Mouse (Mus musculus) limb, embryonic 13.5 days (tissue): Measurements from ENCODE around the gene Osbpl10. TPM values are rescaled to one million over a fixed set of nuclear protein-coding genes. Genes with fewer than 3 reads are reported as not detected.
A peak's percentile ranks its signal among the peaks of the same experiment; 100 is the strongest.

Experiments used
- ATAC-seq: fragments of 200-750 bp; cut with Nextera tagmentation; 2 replicates; pipeline ENCODE4 v1.8.0; 2017; ENCODE audit warnings: low read depth, moderate number of reproducible peaks, moderate TSS enrichment; ENCODE audit not compliant: low FRiP score
- H3K27ac ChIP-seq: fragments of 300-500 bp; sonication (generic); 2 replicates; pipeline ENCODE4 v1.5.1; 2015; ENCODE audit warnings: inconsistent platforms, mild to moderate bottlenecking, moderate library complexity
- H3K27me3 ChIP-seq: fragments of 300-500 bp; sonication (generic); 2 replicates; pipeline ENCODE4 v1.6.1; 2015; ENCODE audit warnings: mild to moderate bottlenecking, inconsistent platforms
- H3K36me3 ChIP-seq: fragments of 300-500 bp; sonication (generic); 2 replicates; pipeline ENCODE4 v1.6.1; 2015; ENCODE audit warnings: inconsistent platforms, mild to moderate bottlenecking, moderate library complexity
- H3K4me1 ChIP-seq: fragments of 300-500 bp; sonication (generic); 2 replicates; pipeline ENCODE4 v1.6.1; 2015; ENCODE audit warnings: inconsistent platforms
- H3K4me2 ChIP-seq: fragments of 300-500 bp; sonication (generic); replicated peaks from 2 replicates; pipeline ENCODE4 v1.6.1; 2015; ENCODE audit warnings: inconsistent platforms, mild to moderate bottlenecking, moderate library complexity
- H3K4me3 ChIP-seq: fragments of 300-500 bp; sonication (generic); 2 replicates; pipeline ENCODE4 v1.5.1; 2015; ENCODE audit warnings: moderate library complexity, mild to moderate bottlenecking, inconsistent platforms
- H3K9ac ChIP-seq: fragments of 300-500 bp; sonication (generic); 2 replicates; pipeline ENCODE4 v1.6.1; 2015; ENCODE audit warnings: mild to moderate bottlenecking, inconsistent platforms
- H3K9me3 ChIP-seq: fragments of 300-500 bp; sonication (generic); 2 replicates; pipeline ENCODE4 v1.6.1; 2016; ENCODE audit warnings: inconsistent platforms
- WGBS: fragments of 180-500 bp; shearing (Covaris S2); methylation state at CpG from one replicate; pipeline ENCODE4 v1.1.7; 2015; 5-methylcytosine and 5-hydroxymethylcytosine counted together
- polyA plus RNA-seq: library from polyadenylated mRNA; unstranded; fragments of >200 nt; fragmentation: Nextera tagmentation; extraction: Ambion mirVana; gene quantifications from 2 replicates; pipeline ENCODE4 v1.2.1, GENCODE M21; 2015

Gene Osbpl10
- polyA plus RNA-seq, 1 experiment from 2014 or later: 2.8 TPM

DNA sequence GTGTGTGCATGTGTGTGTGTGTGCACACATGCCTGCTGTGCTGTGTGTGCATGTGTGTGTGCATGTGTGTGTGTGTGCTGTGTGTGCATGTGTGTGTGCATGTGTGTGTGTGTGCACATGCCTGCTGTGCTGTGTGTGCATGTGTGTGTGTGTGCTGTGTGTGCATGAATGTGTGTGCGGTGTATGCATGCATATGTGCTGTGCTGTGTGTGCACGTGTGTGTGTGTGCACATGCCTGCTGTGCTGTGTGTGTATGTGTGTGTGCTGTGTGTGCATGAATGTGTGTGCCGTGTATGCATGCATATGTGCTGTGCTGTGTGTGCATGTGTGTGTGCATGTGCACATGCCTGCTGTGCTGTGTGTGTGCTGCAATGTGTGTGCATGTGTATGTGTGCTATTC, 9.7 kb downstream of the Osbpl10 start:
- WGBS: 88% methylated on average over 3 of the region's 3 CpGs
- no peak for ATAC-seq
- Histone ChIP-seq H3K4me2 (no peak overlapping the region), H3K4me3 (no peak overlapping the region), H3K4me1 (peaks cover 13% of the 10 kb centered on the region), H3K36me3 (no peaks in the 10 kb centered on the region; the same call in 1 of the 2 replicates), H3K27me3 (no peaks in the 10 kb centered on the region), H3K27ac (no peak overlapping the region), H3K9ac (no peak overlapping the region), H3K9me3 (peaks cover 6% of the 10 kb centered on the region; the same call in 1 of the 2 replicates)

DNA sequence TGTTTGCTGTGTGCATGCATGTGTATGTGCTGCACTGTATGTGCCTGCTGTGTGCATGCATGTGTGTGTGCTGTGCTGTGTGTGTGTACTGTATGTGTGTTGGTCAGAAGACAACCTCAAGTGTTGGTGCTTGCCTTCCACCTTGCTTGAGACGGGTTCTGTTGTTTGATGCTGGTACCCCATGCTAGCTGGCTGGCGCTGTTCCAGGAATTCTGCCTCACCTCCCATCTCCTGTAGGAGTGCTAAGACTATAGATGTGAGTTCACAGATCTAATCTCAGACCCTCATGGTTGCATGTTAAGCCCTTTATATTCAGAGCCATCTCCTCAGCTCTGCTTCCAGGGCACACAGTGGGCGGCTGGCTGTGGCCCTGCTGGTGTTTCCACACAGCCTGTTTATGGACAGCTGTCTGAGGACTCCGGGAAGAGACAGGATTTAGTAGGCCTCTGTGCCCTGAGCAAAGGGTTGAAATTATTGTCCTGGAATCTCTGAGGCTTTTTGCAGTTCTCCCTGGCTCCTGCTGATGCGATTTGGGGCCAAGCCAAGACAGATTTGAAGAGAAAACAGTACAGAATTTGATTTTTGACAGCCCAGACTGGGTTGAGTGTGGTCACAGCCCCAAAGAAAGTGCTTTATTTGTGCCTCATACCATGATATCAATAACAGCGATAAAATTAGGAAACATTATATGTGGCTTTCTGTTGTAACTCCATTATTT, 10.4 kb downstream of the Osbpl10 start:
- no peak overlapping the region for H3K4me2 ChIP-seq
- no peak for ATAC-seq
- WGBS: 68% methylated on average over 6 of the region's 6 CpGs

DNA sequence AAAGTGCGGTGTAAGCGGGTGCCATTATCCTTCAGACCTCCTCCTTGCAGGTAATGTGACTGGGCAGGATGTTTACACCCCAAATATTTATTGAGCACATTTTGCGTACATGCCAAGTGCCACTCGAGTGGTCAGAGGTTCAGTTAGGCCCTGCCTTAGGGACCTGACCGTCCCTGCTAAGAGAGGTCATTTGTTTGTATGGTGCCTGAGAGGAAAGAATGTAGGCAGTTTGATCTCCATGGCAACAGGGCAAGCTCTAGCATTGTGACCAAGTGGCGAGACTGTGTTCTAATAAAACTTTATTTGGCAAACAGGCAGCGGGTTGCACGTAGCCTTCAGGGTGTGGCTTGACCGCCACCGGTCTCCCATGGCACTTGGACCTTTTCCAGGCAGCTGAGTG, 12.1 kb downstream of the Osbpl10 start:
- H3K36me3 ChIP-seq: no peaks in the 10 kb centered on the region; the same call in 1 of the 2 replicates
- no peak overlapping the region for H3K4me2 ChIP-seq
- no peak overlapping the region for H3K9ac ChIP-seq
- H3K4me3 ChIP-seq: no peak overlapping the region
- ATAC-seq: no peak
- H3K4me1 ChIP-seq: peaks cover 13% of the 10 kb centered on the region
- H3K27ac ChIP-seq: no peak overlapping the region
- WGBS: 74% methylated on average over 10 of the region's 10 CpGs
- H3K9me3 ChIP-seq: peaks cover 7% of the 10 kb centered on the region; the same call in 1 of the 2 replicates
- no peaks in the 10 kb centered on the region for H3K27me3 ChIP-seq

More for the DNA sequence above, 10.4 kb downstream of the Osbpl10 start:
- Histone ChIP-seq H3K27ac (peak overlapping the region; percentile 58; the same call in 1 of the 2 replicates), H3K9ac (no peak overlapping the region), H3K9me3 (peaks cover 7% of the 10 kb centered on the region; the same call in 1 of the 2 replicates), H3K4me1 (peaks cover 13% of the 10 kb centered on the region), H3K36me3 (no peaks in the 10 kb centered on the region; the same call in 1 of the 2 replicates), H3K27me3 (no peaks in the 10 kb centered on the region), H3K4me3 (no peak overlapping the region)

DNA sequence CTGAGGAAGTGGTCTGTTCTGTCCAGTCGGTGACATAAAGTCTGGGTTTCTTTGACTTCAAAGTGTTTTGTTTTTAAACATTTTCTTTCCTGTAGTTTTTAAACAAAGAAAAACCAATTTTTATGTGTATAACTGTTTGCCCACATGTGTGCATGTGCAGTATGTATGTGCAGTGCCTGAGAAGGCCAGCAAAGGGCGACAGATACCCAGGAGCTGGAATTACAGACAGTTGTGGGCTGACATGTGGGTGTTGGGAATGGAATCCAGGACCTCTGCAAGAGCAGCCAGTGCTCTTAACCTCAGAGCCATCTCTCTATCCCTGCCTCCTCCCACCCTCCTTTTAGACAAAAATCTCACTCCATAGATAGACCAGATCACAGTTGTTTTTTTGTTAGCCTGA, 14.2 kb downstream of the Osbpl10 start:
- 96% methylated on average over 2 of the region's 2 CpGs for WGBS
- Histone ChIP-seq H3K27me3 (no peaks in the 10 kb centered on the region), H3K4me3 (no peak overlapping the region), H3K36me3 (no peaks in the 10 kb centered on the region; the same call in 1 of the 2 replicates), H3K4me1 (peaks cover 13% of the 10 kb centered on the region), H3K9me3 (peaks cover 7% of the 10 kb centered on the region; the same call in 1 of the 2 replicates), H3K9ac (no peak overlapping the region), H3K4me2 (no peak overlapping the region), H3K27ac (no peak overlapping the region)
- ATAC-seq: no peak

DNA sequence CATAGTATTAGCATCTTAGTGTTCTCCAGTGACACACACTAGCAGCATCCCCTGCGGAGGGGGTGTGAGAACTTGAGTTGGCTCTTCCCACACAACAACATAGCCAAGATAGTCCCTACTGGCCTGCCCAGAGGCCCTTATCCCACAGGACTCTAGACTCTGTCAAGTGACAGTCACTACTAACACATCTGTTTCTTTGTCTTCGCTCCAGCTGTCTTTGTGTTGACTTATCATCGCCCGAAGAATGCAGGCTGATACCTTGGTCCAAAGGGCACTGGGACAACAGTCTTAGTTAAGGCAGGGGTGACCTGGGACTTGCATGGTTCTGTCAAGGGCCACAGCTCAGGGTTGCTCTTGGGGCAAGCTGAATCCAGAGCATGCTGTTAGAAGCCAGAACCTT, 16.9 kb downstream of the Osbpl10 start:
- no peaks in the 10 kb centered on the region; the same call in 1 of the 2 replicates for H3K36me3 ChIP-seq
- no peak overlapping the region for H3K27ac ChIP-seq
- H3K4me2 ChIP-seq: no peak overlapping the region
- no peak overlapping the region for H3K4me3 ChIP-seq
- H3K4me1 ChIP-seq: no peaks in the 10 kb centered on the region
- ATAC-seq: no peak
- no peaks in the 10 kb centered on the region for H3K27me3 ChIP-seq
- WGBS: 88% methylated on average over 4 of the region's 4 CpGs
- peaks cover 7% of the 10 kb centered on the region; the same call in 1 of the 2 replicates for H3K9me3 ChIP-seq
- no peak overlapping the region for H3K9ac ChIP-seq

DNA sequence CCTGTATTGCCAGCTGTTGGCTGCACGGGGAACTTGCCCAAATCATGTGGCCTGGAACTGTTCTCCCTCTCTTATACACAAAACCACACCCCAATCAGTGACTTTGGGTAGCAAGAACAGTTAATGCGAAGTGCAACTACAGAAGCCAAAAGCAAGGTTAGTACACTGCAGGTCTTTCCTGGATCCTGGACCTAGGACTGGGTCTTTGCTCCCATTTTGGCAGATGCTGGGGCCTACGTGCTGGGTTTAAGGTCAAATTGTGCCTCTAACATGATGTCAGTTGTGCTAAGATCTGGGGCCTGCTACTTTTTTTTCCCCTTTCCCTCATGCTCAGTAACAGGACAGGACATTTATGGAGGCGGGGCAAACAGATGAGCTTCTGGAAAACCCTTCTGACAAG, 17.3 kb downstream of the Osbpl10 start:
- no peak overlapping the region for H3K4me2 ChIP-seq
- H3K9me3 ChIP-seq: peaks cover 7% of the 10 kb centered on the region; the same call in 1 of the 2 replicates
- no peaks in the 10 kb centered on the region; the same call in 1 of the 2 replicates for H3K36me3 ChIP-seq
- WGBS: 90% methylated on average over 4 of the region's 4 CpGs
- no peak overlapping the region for H3K27ac ChIP-seq
- H3K27me3 ChIP-seq: no peaks in the 10 kb centered on the region
- no peak overlapping the region for H3K4me3 ChIP-seq
- H3K9ac ChIP-seq: no peak overlapping the region
- ATAC-seq: no peak
- H3K4me1 ChIP-seq: no peaks in the 10 kb centered on the region

DNA sequence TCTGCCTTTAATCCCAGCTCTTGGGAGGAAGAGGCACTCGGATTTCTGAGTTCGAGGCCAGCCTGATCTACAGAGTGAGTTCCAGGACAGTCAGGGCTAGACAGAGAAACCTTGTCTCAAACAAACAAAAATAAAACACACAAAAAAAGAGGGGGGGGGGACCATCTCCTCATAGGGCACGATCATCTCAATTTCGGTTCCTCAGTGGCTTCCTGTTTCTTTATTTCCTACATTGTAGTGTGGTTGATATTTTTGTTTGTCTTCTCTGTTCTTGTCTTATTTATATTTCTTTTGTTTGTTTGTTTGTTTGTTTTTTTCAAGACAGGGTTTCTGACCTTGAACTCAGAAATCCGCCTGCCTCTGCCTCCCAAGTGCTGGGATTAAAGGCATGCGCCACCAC, 18.1 kb downstream of the Osbpl10 start:
- 96% methylated on average over 6 of the region's 6 CpGs for WGBS
- Histone ChIP-seq H3K9ac (no peak overlapping the region), H3K27ac (no peak overlapping the region), H3K9me3 (peaks cover 7% of the 10 kb centered on the region; the same call in 1 of the 2 replicates), H3K4me1 (no peaks in the 10 kb centered on the region), H3K4me3 (no peak overlapping the region), H3K27me3 (no peaks in the 10 kb centered on the region), H3K36me3 (no peaks in the 10 kb centered on the region; the same call in 1 of the 2 replicates), H3K4me2 (no peak overlapping the region)
- ATAC-seq: no peak

DNA sequence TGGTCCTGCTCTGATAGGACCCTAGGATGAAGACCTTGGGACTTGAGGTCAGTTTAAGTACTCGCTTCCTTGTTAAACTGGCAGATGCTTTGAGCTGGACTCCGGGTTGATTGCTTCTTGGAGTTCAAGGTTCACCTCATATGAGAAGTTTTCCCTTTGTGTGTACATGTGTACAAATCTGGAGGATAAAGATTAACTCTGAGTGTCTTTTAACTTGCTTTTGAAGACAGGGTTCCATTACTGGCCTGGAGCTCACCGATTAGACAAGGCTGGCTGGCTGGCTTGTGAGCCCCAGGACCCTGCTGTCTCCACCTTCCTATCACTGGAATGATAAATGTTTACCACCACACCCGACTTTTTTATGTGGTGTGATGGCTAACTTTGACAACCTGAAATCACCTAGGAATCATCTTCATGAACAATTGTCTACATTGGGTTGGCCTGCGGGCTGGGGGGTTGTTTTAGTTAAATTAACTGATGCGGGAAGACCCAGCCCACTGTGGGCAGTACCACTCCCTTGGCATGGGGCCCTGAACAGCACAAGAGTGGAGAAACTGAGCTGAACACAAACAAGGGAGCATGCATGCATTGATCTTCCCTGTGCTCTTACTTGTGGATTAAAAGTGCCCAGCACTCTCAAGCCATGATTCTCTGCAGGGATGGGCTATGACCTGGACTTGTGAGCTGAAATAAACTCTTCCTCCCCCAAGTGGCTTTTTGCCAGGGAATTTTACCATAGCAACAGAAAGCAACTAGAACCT, 20.8 kb downstream of the Osbpl10 start:
- H3K27ac ChIP-seq: no peak overlapping the region
- H3K9me3 ChIP-seq: no peaks in the 10 kb centered on the region
- no peaks in the 10 kb centered on the region for H3K4me1 ChIP-seq
- H3K36me3 ChIP-seq: no peaks in the 10 kb centered on the region
- no peak overlapping the region for H3K4me3 ChIP-seq
- H3K27me3 ChIP-seq: no peaks in the 10 kb centered on the region
- no peak overlapping the region for H3K9ac ChIP-seq
- no peak overlapping the region for H3K4me2 ChIP-seq
- WGBS: 85% methylated on average over 6 of the region's 6 CpGs
- ATAC-seq: no peak

DNA sequence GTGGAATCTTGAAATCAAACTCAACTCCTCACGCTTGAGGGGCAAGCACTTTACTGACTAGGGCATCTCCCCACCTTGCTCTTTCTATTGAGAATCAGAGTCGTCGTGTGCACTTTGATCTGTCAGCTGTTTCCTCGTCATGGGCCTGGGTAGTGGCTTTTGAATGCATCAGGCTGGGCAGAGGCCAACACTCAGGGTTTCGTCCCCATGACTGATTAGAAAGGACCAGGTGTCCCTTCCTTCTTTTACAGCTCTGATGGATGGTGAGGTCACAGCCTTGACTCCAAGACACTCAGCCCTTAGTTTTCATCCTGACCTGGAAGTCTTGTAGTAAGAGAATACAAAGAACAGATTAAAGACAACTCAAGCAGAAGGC, 21.4 kb downstream of the Osbpl10 start:
- 64% methylated on average over 5 of the region's 5 CpGs for WGBS
- no peak for ATAC-seq
- peaks cover 4% of the 10 kb centered on the region for H3K4me1 ChIP-seq
- H3K27me3 ChIP-seq: no peaks in the 10 kb centered on the region
- no peaks in the 10 kb centered on the region for H3K9me3 ChIP-seq
- no peak overlapping the region for H3K9ac ChIP-seq
- H3K4me2 ChIP-seq: no peak overlapping the region
- H3K36me3 ChIP-seq: no peaks in the 10 kb centered on the region
- H3K4me3 ChIP-seq: no peak overlapping the region
- no peak overlapping the region for H3K27ac ChIP-seq

DNA sequence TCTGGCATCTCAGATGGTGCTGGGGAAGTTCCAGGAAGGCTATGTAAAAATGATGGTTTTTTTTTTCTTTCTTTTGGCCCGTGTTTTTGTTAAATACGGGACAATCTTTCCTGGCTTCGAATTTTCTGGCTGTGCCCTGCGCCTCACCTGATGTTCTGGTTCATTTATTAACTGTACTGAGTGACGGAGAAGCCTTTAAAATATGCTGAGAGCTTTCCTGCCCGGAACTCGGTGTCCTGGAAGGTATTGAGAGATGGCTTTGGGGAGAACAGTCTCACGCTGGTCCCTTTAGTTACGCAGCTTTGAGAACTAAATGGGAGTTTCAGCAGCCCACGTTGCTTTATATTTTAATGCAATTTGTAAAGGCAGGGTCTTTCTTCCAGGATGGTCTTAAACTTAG, 27.1 kb downstream of the Osbpl10 start:
- Histone ChIP-seq H3K9ac (no peak overlapping the region), H3K27ac (peak overlapping the region; percentile 39; the same call in 1 of the 2 replicates), H3K9me3 (peaks cover 14% of the 10 kb centered on the region; the same call in 1 of the 2 replicates), H3K4me3 (no peak overlapping the region), H3K36me3 (no peaks in the 10 kb centered on the region), H3K4me2 (0 out of 2 replicates have a peak overlapping the region, but pooled peaks have one; percentile 16), H3K27me3 (no peaks in the 10 kb centered on the region), H3K4me1 (peaks cover 38% of the 10 kb centered on the region)
- ATAC-seq: no peak
- 57% methylated on average over 10 of the region's 10 CpGs for WGBS

DNA sequence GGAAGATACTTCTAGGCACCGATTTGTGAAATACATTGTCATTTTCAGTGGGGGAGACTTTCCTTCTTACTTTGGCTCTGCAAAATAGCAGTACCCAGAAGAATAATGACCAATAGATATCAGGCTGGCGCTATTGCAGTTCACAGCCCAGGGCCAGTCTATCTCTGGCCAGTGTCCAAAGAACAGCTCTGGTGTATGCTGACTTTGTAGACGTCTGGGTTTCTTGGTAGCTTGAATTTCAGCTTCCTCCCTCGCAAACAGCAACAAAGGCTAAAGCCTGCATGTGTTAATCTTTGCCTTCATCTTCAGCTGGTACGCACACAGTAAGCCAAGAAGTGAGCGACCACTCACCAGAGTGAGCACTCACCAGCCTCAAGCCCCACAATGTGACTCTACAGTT, 29.4 kb downstream of the Osbpl10 start:
- H3K27ac ChIP-seq: peak overlapping the region; percentile 16; the same call in 1 of the 2 replicates
- H3K4me2 ChIP-seq: no peak overlapping the region
- no peaks in the 10 kb centered on the region for H3K27me3 ChIP-seq
- 58% methylated on average over 6 of the region's 6 CpGs for WGBS
- peaks cover 46% of the 10 kb centered on the region for H3K4me1 ChIP-seq
- H3K4me3 ChIP-seq: no peak overlapping the region
- no peak overlapping the region for H3K9ac ChIP-seq
- H3K9me3 ChIP-seq: peaks cover 14% of the 10 kb centered on the region; the same call in 1 of the 2 replicates
- no peak for ATAC-seq
- no peaks in the 10 kb centered on the region for H3K36me3 ChIP-seq

DNA sequence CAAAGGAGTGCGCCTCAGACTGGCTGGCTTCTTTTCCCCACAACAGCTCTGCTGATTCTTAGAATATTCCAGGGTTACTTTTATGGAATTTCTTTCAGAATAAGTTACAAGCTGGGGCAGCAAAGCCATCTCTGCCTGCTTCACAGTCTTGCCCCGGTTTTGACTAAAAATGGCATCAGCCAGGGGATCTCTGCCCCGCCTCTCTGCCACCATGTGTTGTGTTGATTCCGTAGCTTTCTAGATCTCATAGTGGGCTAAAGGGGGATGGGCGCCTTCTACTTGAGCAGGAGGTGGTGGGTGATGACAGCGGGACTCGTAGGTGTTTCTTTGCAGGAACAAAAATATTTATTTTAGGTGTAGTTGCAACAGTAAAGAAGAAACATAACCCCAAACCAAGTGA, 29.8 kb downstream of the Osbpl10 start:
- Histone ChIP-seq H3K9ac (no peak overlapping the region), H3K4me3 (no peak overlapping the region), H3K36me3 (no peaks in the 10 kb centered on the region), H3K9me3 (peaks cover 14% of the 10 kb centered on the region; the same call in 1 of the 2 replicates), H3K27me3 (no peaks in the 10 kb centered on the region), H3K4me2 (no peak overlapping the region), H3K4me1 (peaks cover 46% of the 10 kb centered on the region), H3K27ac (peak overlapping the region; percentile 16; the same call in 1 of the 2 replicates)
- no peak for ATAC-seq
- 84% methylated on average over 7 of the region's 7 CpGs for WGBS
